Mouse (Mus musculus) left cerebral cortex, adult 18-20 months (tissue): ENCODE results near the gene Ccdc6. TPM values are rescaled to one million over a fixed set of nuclear protein-coding genes. Genes with fewer than 3 reads are reported as not detected.
"Not testable (repeated sequence)": the region's sequence is repeated elsewhere in the genome, so short reads cannot be mapped to it uniquely, and the experiment has no call there.

Experiments used
- DNase-seq, 2 experiments: peaks; one replicate each; pipeline ENCODE4 v3.0.0; 2021 to 2022; ENCODE audit warnings: low spot score in 2 of 2, mixed read lengths in 1 of 2
- total RNA-seq, 2 experiments: library from RNA; stranded (reverse); gene quantifications; 2 replicates each; pipeline ENCODE4 v1.2.3; 2021

The Ccdc6 gene
- total RNA-seq, 2 experiments from 2014 or later = 53.7 to 65.9 TPM

GRCm38 (mm10) chr10:70199466-70200210 is 102.7 kb downstream of the Ccdc6 start:
- no peak for DNase-seq

- DNase-seq = no peak
Measured at GRCm38 (mm10) chr10:70200889-70201500, 104.1 kb downstream of the Ccdc6 start.

GRCm38 (mm10) chr10:70204505-70205399 is 107.8 kb downstream of the Ccdc6 start, which contains the start of gene Mrln:
Mrln (plus strand) TSS chr10:70204664.
- no peak for DNase-seq

GRCm38 (mm10) chr10:70211281-70211680 is 114.4 kb downstream of the Ccdc6 start:
- no peak for DNase-seq

- DNase-seq = no peak
Measured at GRCm38 (mm10) chr10:70220971-70221370, 124.0 kb downstream of the Ccdc6 start.

GRCm38 (mm10) chr10:70222231-70222630 is 125.3 kb downstream of the Ccdc6 start:
- not testable (repeated sequence) for DNase-seq

GRCm38 (mm10) chr10:70224571-70224970 is 127.7 kb downstream of the Ccdc6 start:
- DNase-seq = no peak

GRCm38 (mm10) chr10:70225760-70226159 is 128.8 kb downstream of the Ccdc6 start:
- no peak for DNase-seq

- no peak for DNase-seq
Measured at GRCm38 (mm10) chr10:70226608-70227007, 129.7 kb downstream of the Ccdc6 start.

GRCm38 (mm10) chr10:70230352-70230751 is 133.4 kb downstream of the Ccdc6 start:
- DNase-seq = no peak

GRCm38 (mm10) chr10:70237936-70238335 is 141.0 kb downstream of the Ccdc6 start:
- DNase-seq = no peak

Other genes with a start within 250 kb of the Ccdc6 start
- gene Mrln, start 107.5 kb downstream of the Ccdc6 start, total RNA-seq = not detected
- gene Slc16a9, start 148.0 kb downstream of the Ccdc6 start, total RNA-seq = 1 to 10 TPM; 1.4 to 2.2 TPM